Mouse (Mus musculus): ENCODE results near the gene A3galt2.
A peak's percentile ranks its signal among the peaks of the same experiment; 100 is the strongest.

A3galt2 gene

DNA sequence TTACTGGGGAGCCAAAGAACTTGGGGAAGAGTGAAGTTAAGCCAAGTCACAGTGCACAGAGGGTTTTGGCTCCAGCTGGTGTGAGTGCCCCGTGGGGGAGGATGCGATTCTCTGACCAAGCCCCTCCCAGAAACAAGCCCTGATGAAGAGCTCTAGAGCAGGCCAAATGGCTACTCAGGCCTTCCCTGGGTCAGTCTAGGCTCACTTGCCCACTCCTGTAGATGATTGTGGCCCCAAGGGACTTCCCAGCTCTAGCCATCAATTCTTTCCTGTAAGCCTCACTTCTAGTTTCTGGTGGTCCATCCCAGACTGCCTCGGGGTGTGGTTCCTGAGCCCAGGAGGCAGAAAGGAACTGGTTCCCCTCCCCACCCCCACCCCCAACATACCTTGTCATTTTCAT is at the start of gene A3galt2:
A3galt2 (plus strand) TSS at position 301 of the 400 bp plus-strand sequence.
- no peak for DNase-seq (ENCODE audit: extremely low read depth, low read depth, low spot score)

DNA sequence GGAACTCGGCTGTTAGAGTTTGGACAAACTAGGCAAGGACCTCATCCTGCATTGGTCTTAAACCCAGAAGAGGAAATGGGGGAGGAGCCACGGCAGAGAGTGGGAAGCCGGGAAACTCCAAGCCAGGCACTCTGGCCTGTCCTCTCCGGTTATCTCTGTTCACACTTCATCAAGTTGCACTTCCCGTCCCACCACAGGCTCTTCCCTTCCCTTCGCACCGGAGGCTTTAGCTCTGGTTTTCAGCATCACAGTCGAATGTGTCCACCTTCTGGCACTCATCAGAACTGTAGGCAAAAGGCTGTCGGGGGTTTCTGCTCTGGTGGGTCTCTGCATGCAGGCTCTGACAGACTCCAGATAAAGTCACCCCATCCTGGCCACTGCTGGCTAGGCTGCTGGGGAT is 48.5 kb upstream of the A3galt2 start:
- no peak for DNase-seq (ENCODE audit: extremely low read depth, low read depth, low spot score)

DNA sequence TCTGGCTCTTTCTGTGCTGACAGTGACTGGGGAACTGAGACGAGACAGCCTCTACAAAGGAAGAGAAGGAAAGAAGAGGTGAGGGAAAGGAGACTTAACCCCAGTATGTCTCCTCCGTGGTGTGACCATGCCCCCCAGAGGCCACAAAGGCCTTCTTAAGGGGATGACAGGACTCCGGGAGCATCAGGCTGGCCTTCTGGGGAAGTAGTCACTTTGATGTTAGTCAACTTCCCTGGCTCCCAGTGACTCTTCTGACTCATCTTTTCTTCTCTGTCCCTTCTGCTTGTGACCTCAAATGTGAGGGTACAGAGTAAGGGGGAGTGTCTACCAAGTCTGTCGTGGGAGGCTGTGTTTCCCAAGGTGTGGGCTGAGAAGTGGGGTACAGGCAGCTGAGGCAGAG is 47.8 kb upstream of the A3galt2 start:
- DNase-seq (ENCODE audit: extremely low read depth, low read depth, low spot score), result no peak

DNA sequence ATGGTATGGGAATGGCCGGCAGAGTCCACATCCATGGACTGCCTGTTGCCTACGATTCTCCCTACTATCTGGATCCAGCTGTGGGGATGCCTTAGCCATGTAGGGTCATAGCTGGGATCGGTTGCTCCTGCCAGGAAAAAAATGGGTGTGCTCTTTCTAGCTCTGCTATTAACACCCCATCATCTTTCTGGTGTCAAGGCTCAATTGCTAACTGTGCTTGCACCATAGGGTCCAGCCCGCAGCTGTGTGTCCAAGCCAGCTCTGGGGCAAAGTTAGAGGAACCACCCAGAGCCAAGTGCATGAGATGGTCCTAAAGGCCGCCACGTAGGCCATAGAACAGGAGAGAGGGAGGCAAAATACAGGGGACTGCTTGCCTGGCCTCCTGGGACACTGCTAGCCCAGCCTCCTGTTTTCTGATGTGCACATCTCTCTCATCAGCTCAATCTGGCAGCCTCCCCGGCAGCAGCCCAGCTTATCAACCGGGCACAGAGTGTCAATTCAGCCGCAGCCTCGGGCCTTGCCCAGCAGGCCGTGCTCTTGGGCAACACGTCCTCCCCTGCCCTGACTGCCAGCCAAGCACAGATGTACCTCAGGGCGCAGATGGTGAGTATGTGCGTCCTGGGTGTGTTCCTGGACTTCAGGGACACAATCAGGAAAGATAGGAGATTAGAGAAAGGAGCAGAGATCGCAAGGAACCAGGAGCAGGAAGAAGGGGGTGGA is 45.9 kb upstream of the A3galt2 start:
- DNase-seq (ENCODE audit: extremely low read depth, low read depth, low spot score), result no peak

DNA sequence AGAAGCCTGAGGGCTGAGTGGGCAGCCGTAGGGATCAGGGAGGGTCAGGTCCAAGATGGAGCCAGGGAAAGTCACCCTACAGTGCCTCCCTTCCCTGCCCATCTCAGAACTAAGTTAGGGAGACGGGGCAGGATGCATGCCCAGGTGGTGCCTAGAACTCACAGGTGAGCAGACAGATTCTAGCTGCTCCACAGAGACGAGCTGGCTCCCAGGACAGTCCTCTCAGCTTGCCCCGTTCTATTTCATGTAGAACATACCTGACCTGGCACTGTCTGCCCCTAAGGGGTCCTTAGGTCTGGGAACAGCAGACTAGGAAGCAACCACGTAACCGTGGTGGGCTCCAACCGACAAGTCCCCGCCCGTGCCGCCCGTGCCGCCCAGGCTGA is 45.4 kb upstream of the A3galt2 start:
- DNase-seq (ENCODE audit: extremely low read depth, low read depth, low spot score), result no peak

DNA sequence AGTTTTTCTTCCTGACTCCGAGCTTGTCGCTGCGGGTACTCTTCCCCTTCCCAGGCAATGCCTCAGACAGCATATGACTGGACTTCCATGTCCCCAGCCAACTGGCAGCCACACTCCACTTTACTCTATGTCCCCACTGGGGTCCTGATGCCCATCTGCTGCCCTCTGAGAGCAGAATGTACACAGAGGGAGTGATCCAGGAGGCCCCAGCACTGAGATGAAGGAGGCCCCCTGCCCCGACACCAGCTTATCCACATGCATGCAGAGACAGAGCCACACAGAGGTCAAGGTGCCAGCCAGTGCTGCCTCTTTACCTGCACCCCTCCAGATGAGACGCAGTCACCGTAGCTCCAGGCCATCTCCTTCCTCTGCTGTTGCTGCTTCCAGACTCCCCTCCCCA is 44.9 kb upstream of the A3galt2 start:
- no peak for DNase-seq (ENCODE audit: extremely low read depth, low read depth, low spot score)

DNA sequence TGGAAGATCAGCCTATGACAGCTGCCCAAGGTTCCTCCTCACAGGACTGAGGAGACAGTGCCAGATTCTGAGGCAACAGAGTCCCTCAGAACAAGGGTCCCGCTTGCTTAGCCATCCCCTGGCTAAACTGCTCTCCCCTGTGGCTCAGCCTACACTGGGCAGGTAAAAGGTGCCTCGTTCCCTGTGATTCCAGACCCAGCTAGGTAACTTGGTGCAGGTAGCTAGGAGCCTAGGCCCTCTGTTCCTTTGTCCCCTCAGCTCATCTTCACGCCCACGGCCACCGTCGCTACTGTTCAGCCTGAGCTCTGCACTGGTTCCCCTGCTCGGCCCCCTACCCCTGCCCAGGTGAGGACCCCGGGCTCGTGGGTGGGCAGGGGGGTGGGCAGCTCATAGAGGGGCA is 44.4 kb upstream of the A3galt2 start:
- DNase-seq (ENCODE audit: extremely low read depth, low read depth, low spot score), result no peak

DNA sequence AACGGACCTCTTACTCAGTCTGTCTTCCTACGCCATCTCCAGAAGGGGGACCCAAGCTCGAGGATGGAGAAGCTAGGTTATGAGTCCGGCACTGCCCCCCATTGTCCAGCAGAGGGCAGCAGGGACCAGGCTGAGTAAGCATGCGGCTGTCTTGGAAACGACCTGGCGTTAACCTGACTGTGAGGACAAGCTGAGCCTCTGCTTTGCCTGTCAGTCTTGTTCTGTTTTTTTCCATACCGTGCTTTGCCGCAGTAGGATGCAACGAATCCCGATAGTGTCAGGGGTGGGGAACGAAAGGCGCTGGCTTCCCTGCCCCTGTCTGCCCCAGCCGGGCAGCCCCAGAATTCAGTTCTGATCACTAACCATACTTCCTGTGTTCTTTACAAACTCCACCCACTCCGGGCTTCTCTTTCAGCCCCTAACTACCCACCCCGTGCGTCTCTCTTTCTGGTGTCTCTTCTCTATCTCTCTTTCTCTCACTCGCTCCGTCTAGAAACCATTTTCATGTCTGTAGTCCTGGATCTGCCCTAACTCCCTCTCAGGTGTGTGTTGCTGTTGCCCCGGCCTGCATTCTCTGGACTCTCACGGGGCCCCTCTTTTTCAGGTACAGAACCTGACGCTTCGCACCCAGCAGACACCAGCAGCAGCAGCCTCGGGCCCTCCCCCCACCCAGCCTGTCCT is 43.6 kb upstream of the A3galt2 start:
- peak; percentile 47 for DNase-seq (ENCODE audit: extremely low read depth, low read depth, low spot score)

DNA sequence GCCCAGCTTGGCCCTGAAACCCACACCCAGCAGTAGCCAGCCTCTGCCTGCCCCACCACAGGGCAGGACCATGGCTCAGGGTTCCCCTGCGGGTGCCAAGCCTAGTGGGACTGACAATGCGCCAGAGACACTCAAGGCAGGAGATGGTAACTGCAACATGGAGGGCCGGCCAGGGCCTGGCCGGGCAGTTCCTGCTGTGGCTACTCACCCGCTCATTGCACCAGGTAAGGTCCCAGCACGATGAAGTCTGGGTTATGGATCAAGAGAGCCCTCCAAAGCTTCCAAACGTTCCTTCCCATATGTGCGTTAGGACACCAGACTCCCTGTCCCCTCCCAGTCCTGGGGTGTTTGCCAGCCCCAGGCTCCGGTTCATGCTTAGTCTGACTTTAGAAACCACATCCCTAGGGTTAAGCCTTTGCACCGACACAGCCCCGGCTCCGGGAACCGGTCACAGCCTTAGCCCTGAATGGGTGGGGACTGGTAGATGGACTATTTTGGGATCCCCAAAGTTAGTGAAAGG is 43.0 kb upstream of the A3galt2 start:
- no peak for DNase-seq (ENCODE audit: extremely low read depth, low read depth, low spot score)

DNA sequence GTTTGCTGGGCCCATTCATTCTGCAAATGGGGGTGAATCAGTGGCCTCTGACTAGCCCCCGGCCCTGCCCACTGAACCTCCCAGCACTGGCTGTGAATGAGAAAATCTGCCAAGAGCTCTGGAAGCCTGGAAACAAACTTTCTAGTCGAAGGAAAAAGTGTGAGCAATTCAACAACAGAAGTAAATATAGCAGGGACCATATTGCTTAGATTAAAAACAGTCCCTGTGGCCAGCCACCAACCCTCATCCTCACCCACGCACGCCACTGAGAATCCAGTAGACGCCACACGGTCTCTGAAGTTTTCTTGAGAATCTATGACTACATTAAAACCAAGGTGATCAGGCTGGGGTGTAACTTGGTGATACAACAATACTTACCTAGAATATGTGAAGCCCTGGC is 42.2 kb upstream of the A3galt2 start:
- no peak for DNase-seq (ENCODE audit: extremely low read depth, low read depth, low spot score)

DNA sequence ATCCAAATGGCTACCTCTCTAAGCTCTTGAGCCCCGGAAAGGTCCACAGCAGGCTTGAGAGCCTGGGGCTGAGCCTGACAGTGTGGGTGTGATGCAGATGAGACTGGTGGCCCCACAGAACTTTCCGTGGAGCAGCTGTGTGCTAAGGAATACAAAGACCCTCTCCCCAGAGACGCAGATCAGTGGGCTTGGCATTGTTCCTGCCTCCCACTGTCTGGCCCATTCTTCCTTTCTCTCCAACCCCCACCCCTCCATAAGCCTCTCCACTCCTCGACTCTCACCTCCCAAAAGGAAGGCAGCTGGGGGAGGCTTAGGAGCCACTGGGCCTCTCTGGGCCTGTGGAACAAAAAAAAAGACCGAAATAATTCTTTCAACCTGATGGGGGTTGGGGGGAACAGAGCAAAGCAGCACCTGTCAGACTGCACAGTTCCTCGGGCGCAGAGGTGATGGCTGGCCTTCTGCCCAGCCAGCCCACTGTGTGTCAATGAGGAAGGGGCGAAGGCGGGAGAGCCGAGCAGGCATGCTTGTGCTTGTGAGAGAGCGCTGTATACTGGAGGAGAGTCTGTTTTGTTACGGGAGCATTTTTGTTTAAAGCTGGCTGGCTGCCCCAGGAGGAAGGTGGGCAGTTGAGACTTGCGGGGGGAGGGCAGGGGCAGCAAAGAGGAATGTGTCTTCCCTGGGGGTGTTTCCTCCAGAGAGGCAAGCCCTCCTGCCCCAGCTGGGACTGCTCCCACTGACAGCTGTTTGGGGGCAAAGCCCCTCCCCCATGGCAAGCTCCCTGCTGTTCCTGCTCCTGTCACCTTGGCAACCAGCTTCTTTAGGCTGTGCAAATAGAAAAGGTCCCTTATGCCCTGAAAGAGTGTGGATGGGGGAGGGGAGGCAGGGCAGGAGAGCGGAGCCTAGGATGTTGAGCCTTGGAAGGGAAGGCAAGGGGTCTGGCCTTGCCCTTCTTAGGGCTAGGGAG is 39.6 kb upstream of the A3galt2 start:
- DNase-seq (ENCODE audit: extremely low read depth, low read depth, low spot score), result no peak

DNA sequence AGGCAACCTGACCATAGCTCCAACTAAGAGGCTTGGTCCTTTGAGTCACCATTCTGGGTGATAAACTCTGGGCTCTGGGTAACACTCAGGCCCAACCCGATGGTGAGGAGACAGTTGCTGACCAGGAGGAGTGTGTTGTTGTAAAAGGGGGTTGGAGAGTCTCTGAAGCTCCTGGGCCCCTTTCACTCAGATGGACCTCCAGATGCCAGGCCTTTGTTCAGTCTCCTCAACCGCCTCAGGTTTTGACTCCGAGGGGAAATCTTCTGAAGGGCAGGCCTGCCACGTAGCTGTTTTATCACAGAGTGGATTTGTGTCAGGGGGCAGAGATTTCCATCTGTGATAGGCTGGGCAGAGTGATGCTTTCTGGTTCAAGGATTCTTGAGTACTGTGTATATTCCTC is 38.9 kb upstream of the A3galt2 start:
- no peak for DNase-seq (ENCODE audit: extremely low read depth, low read depth, low spot score)

DNA sequence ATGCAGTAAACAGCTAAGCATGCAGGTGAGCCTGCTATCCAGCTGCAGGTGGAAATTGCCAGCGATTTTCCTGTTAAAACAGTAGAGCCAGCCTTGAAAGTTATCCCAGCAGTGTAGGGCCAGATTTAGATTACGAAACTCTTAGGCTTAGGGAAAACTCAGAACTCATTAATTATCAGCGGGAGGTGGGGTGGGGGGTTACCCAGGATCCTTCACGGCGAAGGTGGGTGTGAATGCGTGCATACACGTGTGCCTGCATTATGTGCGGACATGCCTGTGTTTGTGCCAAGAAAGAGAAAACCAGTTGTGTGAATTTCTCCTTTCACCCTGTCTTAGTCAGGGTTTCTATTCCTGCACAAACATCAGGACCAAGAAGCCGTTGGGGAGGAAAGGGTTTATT is 38.4 kb upstream of the A3galt2 start:
- DNase-seq (ENCODE audit: extremely low read depth, low read depth, low spot score), result no peak

DNA sequence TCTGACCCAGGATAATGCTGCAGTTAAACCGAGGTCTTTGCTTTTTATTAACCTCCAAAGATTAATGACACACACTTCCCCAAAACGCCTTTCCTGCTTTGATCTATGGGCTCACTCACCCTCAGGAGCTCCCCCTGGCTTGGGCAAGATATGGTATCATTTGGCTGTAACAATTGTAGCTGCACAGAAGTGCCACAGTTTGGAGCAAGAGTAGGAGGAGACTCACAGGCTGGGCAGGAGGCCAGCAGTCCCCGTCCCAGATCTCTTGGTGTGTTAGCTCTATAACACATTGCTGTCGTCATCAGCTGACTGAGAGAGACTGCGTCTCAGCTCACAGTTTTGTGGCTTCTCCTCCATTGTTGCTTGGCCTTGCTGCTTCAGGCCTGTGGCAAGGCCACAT is 35.1 kb upstream of the A3galt2 start:
- DNase-seq (ENCODE audit: extremely low read depth, low read depth, low spot score), result no peak

DNA sequence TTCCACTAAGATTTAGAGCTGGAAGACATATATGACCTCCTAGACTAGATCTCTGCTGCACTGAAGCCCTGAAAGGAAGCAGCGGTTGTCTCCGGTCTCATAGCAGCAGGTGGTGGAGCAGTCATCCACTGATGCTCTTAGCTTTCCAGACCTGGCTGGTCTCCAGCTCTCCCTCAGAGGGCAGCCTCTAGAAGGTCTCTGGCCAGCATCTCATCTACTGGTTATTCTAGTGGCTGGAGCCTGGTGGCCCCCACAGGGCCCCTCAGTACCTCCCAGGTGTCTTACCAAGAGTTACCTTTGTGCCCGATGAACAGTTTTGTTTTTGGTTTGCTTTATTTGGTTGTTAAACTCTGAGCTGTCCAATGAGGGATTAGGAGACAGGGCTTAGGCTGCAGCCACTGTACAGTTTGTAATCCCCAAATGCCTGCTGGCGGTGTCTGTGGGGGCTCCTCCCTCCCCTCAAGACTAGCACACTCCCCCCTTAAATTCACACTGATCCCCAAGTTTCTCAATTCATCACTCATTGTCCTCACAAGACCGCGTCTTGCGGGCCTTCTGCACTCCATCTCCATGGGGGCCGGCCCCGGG is 34.0 kb upstream of the A3galt2 start:
- no peak for DNase-seq (ENCODE audit: extremely low read depth, low read depth, low spot score)

DNA sequence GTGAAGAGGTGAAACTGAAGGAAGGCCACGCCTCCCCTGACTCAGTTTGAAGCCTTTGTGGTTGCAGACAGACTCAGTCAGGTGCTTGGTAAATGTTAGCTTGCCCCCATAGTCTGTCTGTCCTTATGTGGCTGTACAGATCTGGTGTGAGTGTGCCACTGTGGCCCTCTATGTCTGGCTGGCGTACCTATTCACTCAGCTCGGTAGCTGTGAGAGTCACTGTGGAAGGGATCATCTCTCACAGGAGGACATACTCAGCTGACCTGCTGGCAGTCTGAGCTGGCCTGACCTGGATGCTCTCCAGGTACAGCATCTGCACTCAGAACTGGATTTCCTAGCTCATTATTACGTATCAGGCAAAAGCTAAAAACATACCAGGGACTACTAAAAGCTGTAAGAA is 33.4 kb upstream of the A3galt2 start:
- DNase-seq (ENCODE audit: extremely low read depth, low read depth, low spot score), result no peak

DNA sequence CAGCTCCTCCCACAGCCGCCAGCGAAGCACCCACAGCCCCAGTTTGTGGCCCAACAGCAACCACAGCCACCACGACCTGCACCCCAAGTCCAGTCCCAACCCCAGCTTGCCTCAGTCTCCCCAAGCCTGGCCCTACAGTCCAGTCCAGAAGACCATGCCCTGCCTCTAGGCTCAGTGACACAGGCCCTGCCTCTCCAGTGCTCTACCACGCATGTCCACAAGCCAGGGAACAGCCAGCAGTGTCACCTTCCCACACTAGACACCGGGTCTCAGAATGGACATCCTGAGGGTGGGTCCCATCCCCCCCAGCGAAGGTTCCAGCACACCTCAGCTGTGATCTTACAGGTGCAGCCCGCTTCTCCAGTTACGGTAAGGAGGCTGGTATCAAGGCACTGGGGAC is 32.2 kb upstream of the A3galt2 start:
- DNase-seq (ENCODE audit: extremely low read depth, low read depth, low spot score), result no peak

DNA sequence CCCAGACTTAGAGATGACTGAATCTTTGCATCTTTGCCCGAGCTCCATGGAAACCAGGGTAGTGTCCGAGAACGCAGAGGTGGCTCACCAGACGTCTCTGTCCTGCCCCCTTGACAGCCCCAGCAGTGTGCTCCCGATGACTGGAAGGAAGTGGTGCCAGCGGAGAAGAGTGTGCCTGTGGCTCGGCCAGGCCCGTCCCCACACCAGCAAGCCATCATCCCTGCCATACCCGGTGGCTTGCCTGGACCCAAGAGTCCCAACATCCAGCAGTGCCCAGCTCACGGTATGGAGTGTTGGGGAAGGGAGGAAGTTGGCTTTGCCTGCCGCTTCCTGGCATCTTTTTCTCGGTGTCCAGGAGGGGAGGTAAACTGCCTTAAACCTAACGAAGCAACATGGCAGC is 31.7 kb upstream of the A3galt2 start:
- no peak for DNase-seq (ENCODE audit: extremely low read depth, low read depth, low spot score)

DNA sequence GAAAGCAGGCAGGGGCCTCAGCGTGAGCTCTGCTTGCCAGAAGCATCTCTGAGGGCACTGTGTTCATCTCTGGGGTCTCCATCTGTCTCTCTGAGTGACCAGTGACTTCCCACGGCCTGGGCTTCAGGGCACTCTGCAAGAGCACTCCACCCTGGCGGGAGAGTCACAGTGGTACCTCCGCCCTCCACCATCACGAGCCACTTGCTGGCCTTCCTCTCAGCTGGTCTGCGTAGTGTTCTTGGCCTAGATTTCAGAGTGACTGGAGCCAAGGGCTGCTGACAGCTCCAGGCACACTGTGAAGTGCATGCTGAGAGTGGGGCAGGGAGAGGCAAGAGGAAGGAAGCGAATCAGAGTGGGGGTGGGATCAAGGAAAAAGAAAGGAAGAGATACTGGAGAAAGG is 31.1 kb upstream of the A3galt2 start:
- DNase-seq (ENCODE audit: extremely low read depth, low read depth, low spot score), result no peak

DNA sequence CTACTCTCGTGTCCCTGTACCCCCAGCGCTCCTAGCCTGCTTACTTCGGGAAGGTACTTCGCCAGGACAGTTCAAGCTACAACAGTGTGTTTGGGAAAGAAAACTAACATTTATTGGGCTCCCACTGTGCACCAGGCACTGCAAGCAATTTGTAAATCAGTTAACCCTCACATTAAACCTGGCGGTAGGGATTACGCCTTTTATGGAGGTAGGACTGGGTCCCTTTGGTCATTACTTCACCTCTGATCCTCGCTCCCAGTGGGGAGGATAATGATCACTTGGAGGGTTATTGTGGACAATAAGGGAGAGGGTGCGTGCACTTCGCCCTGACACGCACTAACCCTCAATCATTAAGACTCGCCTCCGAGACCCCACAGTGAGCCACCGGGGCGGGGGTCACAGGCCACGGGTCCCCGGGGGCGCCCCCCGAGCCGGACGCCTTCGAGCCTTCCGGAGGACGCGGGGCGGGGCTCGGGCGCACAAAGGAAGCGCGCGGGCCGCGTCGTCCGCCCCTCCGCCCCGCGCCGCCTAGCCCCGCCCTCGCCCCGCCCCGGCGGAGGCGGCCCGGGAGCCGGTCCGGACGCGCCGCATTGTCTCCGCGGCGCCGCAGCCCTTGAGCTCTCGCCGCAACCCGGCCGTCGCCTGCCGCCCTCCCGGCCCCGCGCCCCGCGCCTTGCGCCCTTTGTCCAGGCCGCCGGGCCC is 28.0 kb upstream of the A3galt2 start:
- no peak for DNase-seq (ENCODE audit: extremely low read depth, low read depth, low spot score)

Measured in fat pad, adult 2 months (tissue).